Mouse (Mus musculus) urinary bladder, postnatal 0 days (tissue): ENCODE measurements around the gene Atp2a1. TPM values are rescaled to one million over a fixed set of nuclear protein-coding genes. Genes with fewer than 3 reads are reported as not detected.

ENCODE experiments used
- polyA plus RNA-seq: library from polyadenylated mRNA; unstranded; fragments of >200 nt; fragmentation: Nextera tagmentation; extraction: Ambion mirVana; gene quantifications from 2 replicates; pipeline ENCODE4 v1.2.1, GENCODE M21; 2015

Atp2a1 gene
- polyA plus RNA-seq: 0.41 and 0.55 TPM in 2 replicates

DNA sequence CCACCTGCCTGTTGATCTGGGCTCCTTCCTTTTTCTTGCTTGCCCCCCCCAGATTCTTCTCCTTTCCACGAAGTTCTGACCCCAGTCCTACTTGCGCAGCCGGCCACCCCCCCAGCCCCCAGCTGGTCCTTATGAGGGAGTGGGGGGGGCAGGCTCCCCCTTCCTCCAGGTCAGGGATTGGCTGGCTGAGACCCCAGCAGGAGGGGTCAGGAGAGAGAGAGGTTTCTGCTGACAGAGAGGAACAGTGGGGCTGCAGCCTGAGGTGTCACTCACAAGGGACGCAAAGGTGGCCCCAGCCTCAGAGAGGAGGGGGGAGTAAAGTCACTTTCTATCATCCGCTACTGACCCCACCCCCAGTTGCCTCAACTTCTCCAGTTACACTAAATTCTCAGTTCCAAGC lies at the start of gene Atp2a1:
Gene Atp2a1 (minus strand): TSS at position 105 of the 400 bp plus-strand sequence.

DNA sequence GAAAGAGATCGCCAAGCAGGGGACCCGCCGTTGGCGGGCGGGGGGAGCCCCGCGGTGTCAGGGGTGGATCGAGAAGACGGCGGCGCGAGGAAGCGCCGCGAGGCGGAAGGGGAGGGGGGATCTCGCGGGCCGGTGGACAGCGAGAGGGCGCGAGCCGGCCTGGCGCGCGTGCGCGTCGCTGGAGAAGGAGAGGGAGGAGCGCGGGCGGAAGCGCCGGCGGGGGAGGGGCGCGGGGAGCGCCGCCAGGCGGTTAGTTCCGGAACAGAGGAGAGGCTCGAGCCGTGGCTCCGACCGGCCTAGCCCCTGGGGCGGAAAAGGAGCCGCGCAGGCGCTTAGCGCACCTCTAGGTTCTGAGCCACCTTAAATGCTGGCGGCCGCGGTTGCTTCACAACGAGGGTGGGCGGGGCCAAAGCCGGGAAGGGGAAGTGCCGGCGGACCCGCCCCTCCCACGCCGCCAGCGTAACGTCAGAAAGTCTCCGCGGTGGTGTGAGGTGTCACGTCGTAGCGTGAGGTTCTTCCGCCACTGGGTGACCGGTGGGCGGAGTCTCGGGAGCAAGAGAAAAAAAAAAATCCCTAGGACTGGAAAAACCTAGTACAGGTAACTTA lies 40.5 kb upstream of the Atp2a1 start, which contains the start of gene Atxn2l:
Gene Atxn2l (minus strand): TSS at position 165 of the 606 bp plus-strand sequence.

DNA sequence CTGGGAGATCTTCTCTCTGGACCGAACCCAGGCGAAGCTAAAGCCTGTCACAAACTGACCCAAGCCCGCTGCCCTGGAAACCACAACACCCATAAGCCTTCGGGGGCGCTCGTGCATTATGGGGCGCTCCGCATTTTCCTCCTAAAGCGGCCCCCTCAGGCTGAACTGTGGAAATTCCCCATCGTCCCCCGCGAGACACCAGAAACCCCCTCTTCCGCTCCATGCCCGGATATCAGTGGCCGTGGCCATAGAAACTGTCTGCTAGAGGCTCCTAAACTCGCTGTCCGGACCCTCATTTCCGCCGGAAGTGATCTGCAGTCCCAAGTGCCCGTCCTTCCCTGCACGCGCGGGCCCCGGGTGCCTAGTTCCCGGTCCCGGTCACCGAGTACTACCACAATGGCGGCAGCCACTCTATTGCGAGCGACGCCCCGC lies 24.2 kb upstream of the Atp2a1 start, which contains the start of gene Tufm:
Gene Tufm (plus strand): TSS at position 310 of the 432 bp plus-strand sequence.

DNA sequence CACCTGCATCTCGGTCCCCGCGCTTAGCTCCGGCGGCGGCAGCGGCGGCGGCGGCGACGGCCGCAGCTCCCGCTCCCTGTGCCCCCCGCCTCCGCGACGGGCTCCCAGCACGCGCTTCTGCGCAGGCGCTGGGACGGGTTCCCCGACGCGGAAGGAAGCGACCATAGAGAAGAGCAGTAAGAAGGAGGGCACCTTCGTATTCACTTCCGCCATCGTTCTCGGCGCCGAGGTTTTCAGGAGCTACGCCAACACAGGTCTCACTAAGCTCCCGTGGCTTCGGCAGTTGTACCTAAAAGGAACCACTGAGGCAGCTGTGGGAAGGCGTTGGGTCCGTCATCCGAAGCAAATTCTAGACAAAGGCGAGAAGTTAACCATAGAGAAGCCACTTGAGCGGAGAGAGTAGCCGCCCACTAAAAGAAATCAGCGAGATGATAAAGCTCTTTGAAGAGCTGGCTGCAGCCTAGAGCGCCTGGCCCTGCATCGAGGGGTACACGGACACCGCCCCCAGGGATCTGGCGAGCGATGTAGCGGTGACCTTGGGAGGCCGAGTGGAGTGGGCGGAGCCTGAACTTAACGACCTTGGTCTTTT lies 12.2 kb upstream of the Atp2a1 start, which contains the start of gene Sh2b1:
Gene Sh2b1 (minus strand): TSS at position 432 of the 589 bp plus-strand sequence.

DNA sequence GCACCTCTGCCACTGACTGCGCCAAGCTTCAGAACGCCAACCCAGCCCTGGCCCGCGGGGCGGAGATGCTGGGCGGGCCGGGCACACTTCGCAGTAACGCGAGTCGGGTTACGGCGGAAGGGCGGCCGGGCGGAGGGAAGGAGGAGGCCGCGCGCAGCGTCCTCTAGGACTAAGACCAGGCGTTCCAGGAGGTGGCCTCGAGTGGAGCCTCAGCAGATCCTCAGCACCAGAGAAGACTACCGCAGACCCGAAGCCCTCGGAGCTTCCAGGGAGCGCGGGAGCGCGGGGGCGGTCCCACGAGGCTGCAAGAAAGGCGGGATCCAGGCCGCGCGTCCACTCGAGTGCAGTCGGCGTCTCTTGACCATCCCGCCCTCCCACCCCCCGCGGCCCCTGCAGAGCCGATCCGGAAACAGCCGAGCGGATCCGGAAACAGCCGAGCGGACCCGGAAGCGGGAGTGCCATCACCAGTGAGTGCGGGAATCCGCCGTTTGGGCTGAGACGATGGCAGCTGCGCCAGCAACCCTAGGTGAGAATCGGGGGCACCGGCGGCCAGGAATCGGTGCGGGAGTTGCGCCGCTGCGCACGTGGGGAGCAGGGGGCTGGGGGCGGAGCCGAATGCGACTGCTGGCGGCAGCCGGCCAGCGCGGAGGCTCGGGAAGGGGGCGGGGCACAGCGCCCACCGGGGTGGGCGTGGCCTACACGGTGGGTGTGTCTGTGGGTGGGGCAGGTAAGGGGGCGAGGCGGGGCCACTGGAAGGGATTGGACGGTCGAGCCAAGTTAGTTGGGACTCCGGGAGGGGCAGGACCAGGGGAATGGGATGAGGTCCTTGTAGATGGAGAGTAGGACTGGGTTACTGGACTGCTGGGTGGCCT lies 34.0 kb downstream of the Atp2a1 start, which contains the start of gene Rabep2:
Gene Rabep2 (plus strand): TSS at position 129 of the 872 bp plus-strand sequence.

DNA sequence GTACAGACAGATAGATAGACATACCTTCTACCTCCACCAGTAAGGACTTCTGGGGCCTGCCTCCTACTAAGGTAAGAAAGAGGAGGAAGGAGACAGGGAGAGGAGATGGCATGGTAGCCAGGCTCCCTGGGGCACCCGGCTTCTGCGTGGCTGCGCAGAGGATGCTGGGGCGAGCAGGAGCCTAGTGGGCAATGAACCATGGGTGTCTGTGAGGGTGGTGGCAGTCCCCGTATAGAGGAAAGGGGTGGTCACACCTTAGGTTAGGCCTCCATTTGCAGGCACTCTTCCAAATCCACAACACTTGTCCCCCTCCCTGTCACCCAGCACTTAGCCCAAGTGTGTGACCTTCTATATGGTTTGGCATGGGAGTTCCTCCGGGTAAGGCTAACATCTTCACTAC lies 48.2 kb downstream of the Atp2a1 start, which contains the start of gene Cd19:
Gene Cd19 (minus strand): TSS at position 165 of the 400 bp plus-strand sequence.

DNA sequence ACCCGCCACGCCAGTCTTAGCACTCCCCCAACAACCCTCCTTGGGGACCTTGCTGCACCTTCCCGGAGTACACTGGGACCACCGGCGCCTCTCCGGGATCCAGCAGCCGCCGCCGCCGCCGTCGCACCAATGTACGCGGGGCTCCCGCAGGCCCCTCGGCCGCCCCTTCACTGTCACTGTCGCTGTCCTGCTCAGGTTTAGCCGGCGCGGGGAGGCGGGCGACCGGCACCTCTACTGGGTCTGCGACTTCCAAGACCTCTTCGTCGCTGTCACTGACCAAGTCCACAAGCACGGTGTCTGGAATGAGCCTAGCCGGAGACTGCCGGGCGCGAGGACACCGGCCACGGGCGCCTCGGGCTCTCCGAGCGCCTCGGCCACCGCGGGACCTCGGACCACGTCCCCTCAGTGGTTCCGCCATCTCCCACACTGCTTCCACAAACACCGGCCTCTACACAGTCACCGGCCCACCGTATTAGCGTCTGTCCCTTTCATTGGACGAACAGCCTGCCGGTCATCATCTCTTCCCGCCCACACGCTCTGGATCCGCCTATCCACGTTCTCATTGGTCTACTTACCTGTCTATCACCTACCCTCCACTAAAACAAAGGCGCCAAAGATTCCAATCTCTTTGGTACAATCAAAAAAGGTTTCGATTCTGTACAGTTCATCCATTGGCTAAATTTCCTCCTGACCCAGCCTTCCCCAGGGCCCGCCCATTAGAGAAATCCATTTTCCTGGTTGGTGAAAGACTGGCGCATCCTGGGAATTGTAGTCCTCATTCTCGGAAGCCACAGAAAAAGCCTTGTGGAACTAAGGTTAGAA lies 66.4 kb downstream of the Atp2a1 start, which contains the start of gene Nfatc2ip:
Gene Nfatc2ip (minus strand): TSS at position 440 of the 822 bp plus-strand sequence.

Other genes starting within 250 kb of the Atp2a1 start
- 2.3 and 3.1 TPM in 2 replicates for gene Sbk1, start 190.5 kb downstream of the Atp2a1 start, polyA plus RNA-seq
- gene Lat, start 93.5 kb downstream of the Atp2a1 start, polyA plus RNA-seq: 0.48 and 1.0 TPM in 2 replicates
- gene Spns1, start 85.7 kb downstream of the Atp2a1 start, polyA plus RNA-seq: 28.0 and 30.0 TPM in 2 replicates
- 1.1 and 1.3 TPM in 2 replicates for gene Nfatc2ip, start 66.4 kb downstream of the Atp2a1 start, polyA plus RNA-seq
- 0.35 TPM in 1 of 2 replicates, not detected in the other for gene Cd19, start 48.2 kb downstream of the Atp2a1 start, polyA plus RNA-seq
- 14.2 and 17.6 TPM in 2 replicates for gene Rabep2, start 34.3 kb downstream of the Atp2a1 start, polyA plus RNA-seq
- 23.0 and 23.6 TPM in 2 replicates for gene Sh2b1, start 12.3 kb upstream of the Atp2a1 start, polyA plus RNA-seq
- 55.4 and 60.2 TPM in 2 replicates for gene Tufm, start 24.3 kb upstream of the Atp2a1 start, polyA plus RNA-seq
- gene Atxn2l, start 40.3 kb upstream of the Atp2a1 start, polyA plus RNA-seq: 23.0 and 25.2 TPM in 2 replicates
- 152 and 161 TPM in 2 replicates for gene Eif3c, start 103.3 kb upstream of the Atp2a1 start, polyA plus RNA-seq
- gene Apobr, start 121.8 kb upstream of the Atp2a1 start, polyA plus RNA-seq: 2.1 and 3.6 TPM in 2 replicates
- 17.2 and 19.0 TPM in 2 replicates for gene Cln3, start 122.7 kb upstream of the Atp2a1 start, polyA plus RNA-seq
- gene Il27, start 131.8 kb upstream of the Atp2a1 start, polyA plus RNA-seq: not detected in 2 replicates
- gene Nupr1, start 167.8 kb upstream of the Atp2a1 start, polyA plus RNA-seq: 62.7 and 73.5 TPM in 2 replicates
- 24.1 and 28.7 TPM in 2 replicates for gene Sgf29, start 186.2 kb upstream of the Atp2a1 start, polyA plus RNA-seq
- 16.8 and 17.8 TPM in 2 replicates for gene Sult1a1, start 213.3 kb upstream of the Atp2a1 start, polyA plus RNA-seq
- gene Bola2, start 232.3 kb upstream of the Atp2a1 start, polyA plus RNA-seq: 81.7 and 98.8 TPM in 2 replicates
- 4.7 and 5.1 TPM in 2 replicates for gene Slx1b, start 232.7 kb upstream of the Atp2a1 start, polyA plus RNA-seq
- 15.1 and 33.5 TPM in 2 replicates for gene Coro1a, start 244.7 kb upstream of the Atp2a1 start, polyA plus RNA-seq